Mouse (Mus musculus) embryo, embryonic 11.5 days (tissue): ENCODE results near the gene Cnih2.
"Not testable (repeated sequence)": the region's sequence is repeated elsewhere in the genome, so short reads cannot be mapped to it uniquely, and the experiment has no call there.

ENCODE experiments used
- DNase-seq: peaks from one replicate; pipeline ENCODE4 v3.0.0-alpha.2; 2012; ENCODE audit warnings: low read depth, low spot score

Gene Cnih2

GRCm38 (mm10) chr19:5094243-5094632 is 4.1 kb downstream of the Cnih2 start:
- peak; percentile 95 for DNase-seq

- DNase-seq = no peak
Observed at GRCm38 (mm10) chr19:5093481-5094242, 4.7 kb downstream of the Cnih2 start.

- no peak for DNase-seq
Observed at GRCm38 (mm10) chr19:5092083-5092482, 6.2 kb downstream of the Cnih2 start.

GRCm38 (mm10) chr19:5089324-5089723 is 9.0 kb downstream of the Cnih2 start:
- DNase-seq = no peak

GRCm38 (mm10) chr19:5087884-5088728 is 10.2 kb downstream of the Cnih2 start, which contains the start of gene Yif1a:
TSS of gene Yif1a (plus strand) at chr19:5088538.
- DNase-seq = peak; percentile 94

- not testable (repeated sequence) for DNase-seq
Observed at GRCm38 (mm10) chr19:5086533-5086932, 11.8 kb downstream of the Cnih2 start.

- DNase-seq = no peak
Observed at GRCm38 (mm10) chr19:5085145-5085863, 13.0 kb downstream of the Cnih2 start, which contains the start of gene Tmem151a. TSS of gene Tmem151a (minus strand) at chr19:5085531.

- no peak for DNase-seq
Observed at GRCm38 (mm10) chr19:5084834-5085144, 13.5 kb downstream of the Cnih2 start.

- DNase-seq = no peak
Observed at GRCm38 (mm10) chr19:5083961-5084833, 14.1 kb downstream of the Cnih2 start.

GRCm38 (mm10) chr19:5082596-5082995 is 15.7 kb downstream of the Cnih2 start:
- DNase-seq = no peak

- DNase-seq = no peak
Observed at GRCm38 (mm10) chr19:5082005-5082404, 16.3 kb downstream of the Cnih2 start.

- no peak for DNase-seq
Observed at GRCm38 (mm10) chr19:5079279-5079678, 19.0 kb downstream of the Cnih2 start.

- DNase-seq = no peak
Observed at GRCm38 (mm10) chr19:5073518-5073917, 24.8 kb downstream of the Cnih2 start.

GRCm38 (mm10) chr19:5073028-5073427 is 25.3 kb downstream of the Cnih2 start:
- no peak for DNase-seq

- no peak for DNase-seq
Observed at GRCm38 (mm10) chr19:5072389-5073019, 25.8 kb downstream of the Cnih2 start.

GRCm38 (mm10) chr19:5071545-5072369 is 26.6 kb downstream of the Cnih2 start:
- DNase-seq = peak; percentile 91

GRCm38 (mm10) chr19:5071077-5071476 is 27.2 kb downstream of the Cnih2 start:
- no peak for DNase-seq

- DNase-seq = no peak
Observed at GRCm38 (mm10) chr19:5069978-5070377, 28.3 kb downstream of the Cnih2 start.

GRCm38 (mm10) chr19:5069486-5069885 is 28.8 kb downstream of the Cnih2 start:
- no peak for DNase-seq
